Mouse (Mus musculus): Measurements from ENCODE around the gene Hoxc10.

DNA sequence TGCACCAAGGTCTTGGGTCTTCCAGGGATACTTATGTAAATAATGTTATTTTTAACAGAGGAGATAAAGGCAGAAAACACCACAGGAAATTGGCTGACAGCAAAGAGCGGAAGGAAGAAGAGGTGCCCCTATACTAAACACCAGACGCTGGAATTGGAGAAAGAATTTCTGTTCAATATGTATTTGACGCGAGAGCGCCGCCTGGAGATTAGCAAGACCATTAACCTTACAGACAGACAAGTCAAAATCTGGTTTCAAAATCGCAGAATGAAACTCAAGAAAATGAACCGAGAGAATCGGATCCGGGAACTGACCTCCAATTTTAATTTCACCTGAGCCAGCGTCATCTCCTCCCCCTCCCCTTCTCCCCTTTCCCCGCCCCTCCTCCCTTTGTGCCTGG is 4.1 kb downstream of the Hoxc10 start:
- TF ChIP-seq CTCF (IDR thresholded peaks at IDR 0.05; ENCODE audit: extremely low read depth, insufficient read depth, low read length) (no peak), POLR2A (IDR thresholded peaks at IDR 0.05; ENCODE audit: extremely low read depth, insufficient read depth, low read length) (no peak)
